Mouse (Mus musculus) E14TG2a.4 (cell line): ENCODE measurements around the gene Slc9a6.

Experiments used
- CTCF ChIP-seq: conservative IDR thresholded peaks from 2 replicates; pipeline ENCODE4 v1.5.1; 2014; ENCODE audit warnings: low read length
- POU5F1 ChIP-seq: IDR thresholded peaks from 2 replicates; pipeline ENCODE4 v1.6.1; 2014; ENCODE audit warnings: low read length, borderline replicate concordance

DNA sequence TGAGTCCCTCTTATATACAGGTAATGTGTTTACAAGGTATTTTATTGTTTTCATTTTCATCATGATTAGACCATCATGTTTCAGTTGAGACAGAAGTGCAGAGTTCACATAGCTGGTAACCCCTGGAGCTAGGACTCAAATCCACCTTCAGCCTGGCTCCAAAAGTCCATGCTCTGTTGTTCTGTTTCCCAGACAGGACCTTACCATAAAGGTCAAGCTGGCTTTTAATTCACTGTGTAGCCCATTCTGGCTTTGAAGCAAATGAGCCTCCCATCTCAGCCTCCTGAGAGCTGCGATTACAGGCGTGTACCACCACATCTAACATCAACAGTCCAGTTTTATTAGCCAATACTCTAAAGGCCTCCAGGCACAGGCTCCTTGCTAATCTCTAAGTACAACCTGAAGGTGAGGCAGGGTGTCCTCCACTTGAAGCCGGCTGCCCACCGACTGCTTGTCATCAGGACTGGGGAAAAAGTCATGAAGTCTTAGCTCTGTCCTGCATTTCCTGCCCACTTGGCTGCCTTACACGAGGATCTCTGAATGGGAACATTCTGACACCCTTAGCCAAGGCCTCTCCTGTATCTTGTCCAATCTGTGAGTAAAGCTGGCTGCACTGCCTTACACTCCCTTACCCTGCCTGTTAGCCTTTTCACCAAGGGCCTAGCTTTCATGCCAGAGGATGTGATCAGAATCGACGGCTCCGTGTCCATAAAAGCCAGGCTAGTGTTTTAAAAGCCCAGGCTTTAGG is 55.8 kb downstream of the Slc9a6 start:
- TF ChIP-seq CTCF (no peak), POU5F1 (no peak)
